Mouse (Mus musculus) heart, postnatal 0 days (tissue): ENCODE measurements at regions not wholly inside any gene's neighbourhood (a gene's known extent, or its start where the extent isn't known, plus 50 kb on each side); places are given as distances from the start of the nearest gene placed in this dataset.

Experiments used
- CTCF ChIP-seq: IDR thresholded peaks from 2 replicates; pipeline ENCODE4 v1.5.1; 2016; ENCODE audit warnings: antibody characterized with exemption, control low read depth, low read depth
- EP300 ChIP-seq: IDR thresholded peaks from 2 replicates; pipeline ENCODE4 v1.6.1; 2016; ENCODE audit warnings: antibody characterized with exemption, low read depth

DNA sequence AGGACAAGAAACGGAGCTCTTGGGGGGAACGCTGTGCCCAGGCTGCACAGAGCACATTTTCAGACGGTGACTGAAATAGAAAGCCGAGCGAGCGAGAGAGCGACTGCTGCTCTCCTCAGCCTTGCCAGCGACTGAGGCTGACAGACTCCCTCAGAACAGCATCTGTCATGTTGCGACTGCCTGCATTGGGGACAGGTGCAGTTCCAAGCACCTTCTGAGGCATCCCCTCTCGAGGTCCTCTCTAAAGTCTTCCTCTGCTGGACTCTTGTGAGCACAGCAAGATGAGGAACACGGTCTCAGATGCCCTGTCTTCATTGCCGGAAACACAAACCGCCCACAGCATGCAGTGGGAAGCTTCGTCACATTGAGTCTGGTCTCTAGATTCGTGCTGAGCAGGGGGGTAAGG lies 372.7 kb downstream of the Agtpbp1 start:
- TF ChIP-seq EP300 = no peak
- TF ChIP-seq CTCF = no peak
